Mouse (Mus musculus) small intestine, adult 2 months (tissue): Measurements from ENCODE around the gene Rpl32.

Source experiments
- CTCF ChIP-seq: fragments of 200-500 bp; IDR thresholded peaks from 2 replicates; pipeline ENCODE4 v1.5.1; 2012; ENCODE audit warnings: low read depth, mild to moderate bottlenecking, control low read depth, inconsistent platforms, low read length, moderate library complexity, mixed read lengths; ENCODE audit not compliant: insufficient replicate concordance, insufficient read length; ENCODE audit errors: extremely low read depth
- POLR2A ChIP-seq: fragments of 200-500 bp; IDR thresholded peaks from 2 replicates; pipeline ENCODE4 v1.6.1; 2012; ENCODE audit warnings: low read depth, mild to moderate bottlenecking, control low read depth, inconsistent platforms, low read length, moderate library complexity

DNA sequence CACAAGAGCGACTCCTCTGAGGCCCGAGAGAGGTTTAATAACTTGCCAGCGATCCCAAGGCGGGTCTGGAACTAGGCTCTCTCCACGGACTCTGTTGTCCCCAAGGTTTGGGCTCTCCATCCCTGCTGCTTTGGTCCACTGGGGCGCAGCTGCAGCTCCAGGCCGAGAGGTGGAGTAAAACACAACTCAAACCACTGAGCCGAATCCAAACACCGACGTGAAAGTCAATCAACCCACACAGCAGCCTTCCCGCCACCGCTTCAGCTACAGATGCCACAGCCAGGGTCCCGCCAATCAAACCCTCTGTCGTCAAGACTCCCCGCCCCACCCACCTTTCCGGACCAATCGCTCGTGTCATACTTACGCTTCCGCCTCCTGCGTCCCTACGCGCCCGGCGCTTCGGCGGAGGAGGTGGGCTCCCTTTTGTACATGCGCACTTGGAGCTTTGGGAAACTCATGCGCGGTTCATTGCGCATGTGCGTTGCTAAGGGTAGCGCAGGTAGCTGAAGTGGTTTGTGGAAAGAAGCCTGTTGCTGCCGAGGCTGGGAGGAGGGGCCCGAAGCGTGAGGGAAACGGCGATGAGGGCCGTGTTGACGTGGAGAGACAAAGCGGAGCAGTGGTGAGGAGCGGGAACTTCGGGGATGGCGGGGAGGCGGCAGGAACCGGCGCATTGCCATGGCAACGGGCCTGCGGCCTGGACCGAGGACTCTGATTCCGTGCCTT lies 44.7 kb upstream of the Rpl32 start, which contains the start of the genes Mbd4 and Ift122:
- peak; percentile 31; the same call in 1 of the 2 replicates for TF ChIP-seq CTCF
- no peak for TF ChIP-seq POLR2A
